In the genomic region with DNA sequence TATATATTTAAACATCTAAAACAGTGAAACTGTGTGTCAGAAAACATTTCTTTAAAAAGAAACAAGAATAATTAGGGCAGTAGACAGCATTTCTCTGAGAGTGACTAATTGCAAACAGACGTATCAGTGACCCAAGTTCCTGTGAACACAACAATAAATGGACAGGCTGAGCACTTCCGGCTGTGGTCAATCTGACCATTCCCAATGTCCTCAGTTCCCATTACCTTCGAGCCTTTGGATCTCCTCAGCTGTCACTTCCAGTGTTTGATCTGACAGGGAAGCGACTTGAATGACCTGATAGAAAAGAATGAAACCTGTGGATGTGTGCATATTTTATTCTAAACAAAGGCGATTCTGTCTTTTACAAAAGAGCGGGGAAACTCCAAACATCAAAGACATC, we compare ENCODE assay signal across 21 mouse cellular contexts. TPM values are rescaled to one million over a fixed set of nuclear protein-coding genes. Genes with fewer than 3 reads are reported as not detected.
DNase-seq lines count a peak whose midpoint lies in the region; ATAC-seq and TF ChIP-seq lines count a peak whose summit lies in the region.
"Had no signal": no experiment of that assay in that cellular context is flagged by ENCODE, and none has a peak within 500 bp of the region (broad histone marks: within the 10 kb centered on the region; RNA-seq: fewer than 3 reads in every experiment).

No protein-coding gene starts in this region.

- TF ChIP-seq POLR2A in limb, embryonic 14.5 days (IDR thresholded peaks at IDR 0.05; ENCODE audit: borderline replicate concordance, extremely low read depth, insufficient read depth, insufficient read length) = no peak
- no peak for TF ChIP-seq POLR2A in thymus, adult 2 months (IDR thresholded peaks at IDR 0.05; ENCODE audit: control insufficient read depth, extremely low read depth, insufficient read depth, low read length, poor library complexity)

- H3K4me3 ChIP-seq in hindbrain, embryonic 10.5 days = no peak overlapping the region
- no peak overlapping the region for H3K4me3 ChIP-seq in hindbrain, postnatal 0 days (ENCODE audit: low read length)
- no peak overlapping the region for H3K4me3 ChIP-seq in lung, embryonic 15.5 days
- H3K4me3 ChIP-seq in embryonic facial prominence, embryonic 13.5 days = no peak overlapping the region
- H3K4me3 ChIP-seq in limb, embryonic 14.5 days (replicated peaks; ENCODE audit: low read length) = no peak overlapping the region
- H3K4me3 ChIP-seq in thymus, adult 2 months (ENCODE audit: control insufficient read depth, insufficient read depth, low read length) = no peak overlapping the region
- H3K4me3 ChIP-seq: forebrain, embryonic 13.5 days; midbrain, embryonic 13.5 days; myocyte; neural tube, embryonic 15.5 days had no signal

- no peak for DNase-seq in hindbrain, embryonic 10.5 days (ENCODE audit: low spot score)
- DNase-seq in hindbrain, postnatal 0 days (ENCODE audit: low spot score) = no peak
- no peak for DNase-seq in lung, adult 18-20 months
- no peak for DNase-seq in limb, embryonic 14.5 days (ENCODE audit: low spot score)
- DNase-seq in thymus, adult 2 months = no peak
- DNase-seq: adrenal gland, postnatal 25 days; cerebellum, adult 18-20 months; cerebellum, postnatal 36 days; kidney, adult 8-10 months; thymus, postnatal 4 days had no signal

- H3K9me3 ChIP-seq in hindbrain, embryonic 10.5 days = no peaks in the 10 kb centered on the region
- H3K9me3 ChIP-seq in hindbrain, postnatal 0 days (ENCODE audit: low read length) = no peaks in the 10 kb centered on the region
- H3K9me3 ChIP-seq in lung, embryonic 15.5 days = no peaks in the 10 kb centered on the region
- H3K9me3 ChIP-seq in embryonic facial prominence, embryonic 13.5 days = no peaks in the 10 kb centered on the region
- no peaks in the 10 kb centered on the region for H3K9me3 ChIP-seq in limb, embryonic 14.5 days (ENCODE audit: control insufficient read depth, low read length)
- H3K9me3 ChIP-seq: forebrain, embryonic 13.5 days; midbrain, embryonic 13.5 days; neural tube, embryonic 15.5 days had no signal

- peaks cover 63% of the 10 kb centered on the region for H3K4me1 ChIP-seq in hindbrain, embryonic 10.5 days (replicated peaks)
- no peaks in the 10 kb centered on the region for H3K4me1 ChIP-seq in hindbrain, postnatal 0 days (ENCODE audit: insufficient read depth, low read length)
- peaks cover 21% of the 10 kb centered on the region; the same call in 1 of the 2 replicates for H3K4me1 ChIP-seq in lung, embryonic 15.5 days
- peaks cover 69% of the 10 kb centered on the region for H3K4me1 ChIP-seq in embryonic facial prominence, embryonic 13.5 days
- peaks cover 44% of the 10 kb centered on the region for H3K4me1 ChIP-seq in limb, embryonic 14.5 days (ENCODE audit: control insufficient read depth, insufficient read depth, low read length)
- no peaks in the 10 kb centered on the region for H3K4me1 ChIP-seq in thymus, adult 2 months (replicated peaks; ENCODE audit: control insufficient read depth, insufficient read depth, low read length)

- TF ChIP-seq CTCF in hindbrain, postnatal 0 days (IDR thresholded peaks at IDR 0.05; ENCODE audit: low read depth) = no peak
- no peak for TF ChIP-seq CTCF in thymus, adult 2 months (IDR thresholded peaks at IDR 0.05; ENCODE audit: borderline replicate concordance, control insufficient read depth, extremely low read depth, insufficient read depth, low read length, poor library complexity)

- no peak for ATAC-seq in hindbrain, postnatal 0 days
- no peak for ATAC-seq in lung, embryonic 15.5 days (ENCODE audit: borderline replicate concordance, extremely low read depth, low FRiP score, low TSS enrichment)
- no peak for ATAC-seq in embryonic facial prominence, embryonic 13.5 days (ENCODE audit: insufficient number of reproducible peaks, insufficient read depth, low FRiP score, low TSS enrichment, low read depth)
- ATAC-seq in limb, embryonic 14.5 days (ENCODE audit: low FRiP score, low read depth) = no peak
- ATAC-seq: forebrain, embryonic 13.5 days; midbrain, embryonic 13.5 days had no signal

- H3K4me2 ChIP-seq in hindbrain, postnatal 0 days (ENCODE audit: low read depth, low read length) = no peak overlapping the region
- H3K4me2 ChIP-seq in lung, embryonic 15.5 days = no peak overlapping the region
- H3K4me2 ChIP-seq in embryonic facial prominence, embryonic 13.5 days = no peak overlapping the region
- no peak overlapping the region for H3K4me2 ChIP-seq in limb, embryonic 14.5 days (replicated peaks; ENCODE audit: low read depth, low read length, severe bottlenecking)
- H3K4me2 ChIP-seq: forebrain, embryonic 13.5 days; hindbrain, embryonic 14.5 days; midbrain, embryonic 13.5 days; neural tube, embryonic 15.5 days had no signal

- H3K36me3 ChIP-seq in hindbrain, embryonic 10.5 days = no peaks in the 10 kb centered on the region
- no peaks in the 10 kb centered on the region for H3K36me3 ChIP-seq in hindbrain, postnatal 0 days (ENCODE audit: insufficient read depth, low read length)
- H3K36me3 ChIP-seq in lung, embryonic 15.5 days = no peaks in the 10 kb centered on the region
- no peaks in the 10 kb centered on the region for H3K36me3 ChIP-seq in embryonic facial prominence, embryonic 13.5 days
- no peaks in the 10 kb centered on the region for H3K36me3 ChIP-seq in limb, embryonic 14.5 days (ENCODE audit: control insufficient read depth, insufficient read depth, low read length)
- H3K36me3 ChIP-seq in thymus, adult 2 months (ENCODE audit: control insufficient read depth, insufficient read depth, low read length) = no peaks in the 10 kb centered on the region
- H3K36me3 ChIP-seq: midbrain, embryonic 13.5 days; neural tube, embryonic 15.5 days had no signal

- H3K27ac ChIP-seq in hindbrain, embryonic 10.5 days = peak overlapping the region; percentile 82
- H3K27ac ChIP-seq in hindbrain, postnatal 0 days = no peak overlapping the region
- H3K27ac ChIP-seq in lung, embryonic 15.5 days = peak overlapping the region; percentile 32; the same call in 1 of the 2 replicates
- peak overlapping the region; percentile 85; the same call in 1 of the 2 replicates for H3K27ac ChIP-seq in embryonic facial prominence, embryonic 13.5 days
- H3K27ac ChIP-seq in limb, embryonic 14.5 days (replicated peaks; ENCODE audit: low read depth, low read length) = peak overlapping the region; percentile 33; the same call in 1 of the 2 replicates
- no peak overlapping the region for H3K27ac ChIP-seq in thymus, adult 2 months (ENCODE audit: control insufficient read depth, insufficient read depth, low read length)
- H3K27ac ChIP-seq: liver, embryonic 14.5 days; neural tube, embryonic 15.5 days had no signal

- no peak overlapping the region for H3K9ac ChIP-seq in hindbrain, postnatal 0 days (replicated peaks; ENCODE audit: low read length)
- no peak overlapping the region for H3K9ac ChIP-seq in lung, embryonic 15.5 days
- no peak overlapping the region for H3K9ac ChIP-seq in embryonic facial prominence, embryonic 13.5 days
- no peak overlapping the region for H3K9ac ChIP-seq in limb, embryonic 14.5 days (ENCODE audit: low read depth, low read length, severe bottlenecking)
- H3K9ac ChIP-seq: forebrain, embryonic 13.5 days; hindbrain, embryonic 14.5 days; liver, embryonic 14.5 days; midbrain, embryonic 13.5 days; neural tube, embryonic 15.5 days had no signal

- 0 out of 2 replicates have a peak, but pooled peaks cover 10% of the 10 kb centered on the region for H3K27me3 ChIP-seq in hindbrain, embryonic 10.5 days (ENCODE audit: insufficient read depth, poor library complexity, severe bottlenecking)
- no peaks in the 10 kb centered on the region for H3K27me3 ChIP-seq in hindbrain, postnatal 0 days (ENCODE audit: insufficient read depth, low read length)
- H3K27me3 ChIP-seq in lung, embryonic 15.5 days = no peaks in the 10 kb centered on the region
- no peaks in the 10 kb centered on the region for H3K27me3 ChIP-seq in embryonic facial prominence, embryonic 13.5 days
- no peaks in the 10 kb centered on the region for H3K27me3 ChIP-seq in limb, embryonic 14.5 days (ENCODE audit: control insufficient read depth, insufficient read depth, low read length)
- H3K27me3 ChIP-seq in thymus, adult 2 months (ENCODE audit: control insufficient read depth, insufficient read depth, low read length) = no peaks in the 10 kb centered on the region
- H3K27me3 ChIP-seq: forebrain, embryonic 13.5 days; midbrain, embryonic 13.5 days; neural tube, embryonic 15.5 days had no signal

- WGBS in hindbrain, embryonic 10.5 days = 21% methylated on average over 6 of the region's 6 CpGs
- WGBS in hindbrain, postnatal 0 days = 40% methylated on average over 6 of the region's 6 CpGs
- WGBS in lung, embryonic 15.5 days = 38% methylated on average over 6 of the region's 6 CpGs
- 34% methylated on average over 6 of the region's 6 CpGs for WGBS in embryonic facial prominence, embryonic 13.5 days
- 35% methylated on average over 6 of the region's 6 CpGs for WGBS in limb, embryonic 14.5 days
- WGBS in thymus, adult 2 months = 97% methylated on average over 6 of the region's 6 CpGs

RNA-seq across cellular contexts. Expression of a gene that starts 27.0 kb away (rescaled TPM):
- polyA plus RNA-seq in hindbrain, embryonic 10.5 days (2016; fragmentation: Nextera tagmentation; extraction: Ambion mirVana) = 0.14 and 0.16 TPM in 2 replicates
- 0.68 and 0.84 TPM in 2 replicates for total RNA-seq in hindbrain, postnatal 0 days (2014; rRNA removed)
- polyA plus RNA-seq in hindbrain, postnatal 0 days (2015; fragmentation: Nextera tagmentation; extraction: Ambion mirVana) = 0.40 and 0.68 TPM in 2 replicates
- 3.5 and 6.5 TPM in 2 replicates for polyA plus RNA-seq in lung, embryonic 15.5 days (2015; fragmentation: Nextera tagmentation; extraction: Ambion mirVana)
- 0.34 and 0.87 TPM in 2 replicates for polyA plus RNA-seq in embryonic facial prominence, embryonic 13.5 days (2015; fragmentation: Nextera tagmentation; extraction: Ambion mirVana)
- 1.4 and 2.8 TPM in 2 replicates for polyA plus RNA-seq in limb, embryonic 14.5 days (2012; rRNA removed)
- polyA plus RNA-seq in limb, embryonic 14.5 days (2014; fragmentation: Nextera tagmentation; extraction: Ambion mirVana) = 1.1 and 1.3 TPM in 2 replicates
- polyA plus RNA-seq in thymus, adult 2 months (2012; rRNA removed) = not detected in 2 replicates
- total RNA-seq: adrenal gland, postnatal 25 days; layer of hippocampus, postnatal 25 days; left cerebral cortex, postnatal 25 days had no signal
- polyA plus RNA-seq: C2C12 had no signal

RNA-seq across cellular contexts. Expression of a gene that starts 27.5 kb away (rescaled TPM):
- 16.0 and 19.0 TPM in 2 replicates for polyA plus RNA-seq in hindbrain, embryonic 10.5 days (2016; fragmentation: Nextera tagmentation; extraction: Ambion mirVana)
- 6.1 and 9.8 TPM in 2 replicates for total RNA-seq in hindbrain, postnatal 0 days (2014; rRNA removed)
- polyA plus RNA-seq in hindbrain, postnatal 0 days (2015; fragmentation: Nextera tagmentation; extraction: Ambion mirVana) = 8.2 TPM in 2 replicates
- 12.1 and 13.0 TPM in 2 replicates for polyA plus RNA-seq in lung, embryonic 15.5 days (2015; fragmentation: Nextera tagmentation; extraction: Ambion mirVana)
- 23.4 and 23.9 TPM in 2 replicates for polyA plus RNA-seq in embryonic facial prominence, embryonic 13.5 days (2015; fragmentation: Nextera tagmentation; extraction: Ambion mirVana)
- 44.3 and 48.5 TPM in 2 replicates for polyA plus RNA-seq in limb, embryonic 14.5 days (2012; rRNA removed)
- polyA plus RNA-seq in limb, embryonic 14.5 days (2014; fragmentation: Nextera tagmentation; extraction: Ambion mirVana) = 41.1 and 50.9 TPM in 2 replicates
- polyA plus RNA-seq in thymus, adult 2 months (2012; rRNA removed) = 6.6 TPM in 2 replicates

RNA-seq across cellular contexts. Expression of a gene that starts 55.2 kb away (rescaled TPM):
- 0.08 and 0.44 TPM in 2 replicates for polyA plus RNA-seq in hindbrain, embryonic 10.5 days (2016; fragmentation: Nextera tagmentation; extraction: Ambion mirVana)
- not detected in 2 replicates for total RNA-seq in hindbrain, postnatal 0 days (2014; rRNA removed)
- 0.14 TPM in 1 of 2 replicates, not detected in the other for polyA plus RNA-seq in hindbrain, postnatal 0 days (2015; fragmentation: Nextera tagmentation; extraction: Ambion mirVana)
- polyA plus RNA-seq in lung, embryonic 15.5 days (2015; fragmentation: Nextera tagmentation; extraction: Ambion mirVana) = 0.18 TPM in 1 of 2 replicates, not detected in the other
- 0.12 and 0.28 TPM in 2 replicates for polyA plus RNA-seq in embryonic facial prominence, embryonic 13.5 days (2015; fragmentation: Nextera tagmentation; extraction: Ambion mirVana)
- 0.81 and 0.87 TPM in 2 replicates for polyA plus RNA-seq in limb, embryonic 14.5 days (2012; rRNA removed)
- polyA plus RNA-seq in limb, embryonic 14.5 days (2014; fragmentation: Nextera tagmentation; extraction: Ambion mirVana) = 0.57 and 0.99 TPM in 2 replicates
- 0.10 TPM in 1 of 2 replicates, not detected in the other for polyA plus RNA-seq in thymus, adult 2 months (2012; rRNA removed)
- total RNA-seq: adrenal gland, postnatal 25 days; layer of hippocampus, postnatal 25 days; left cerebral cortex, postnatal 25 days had no signal
- polyA plus RNA-seq: C2C12; midbrain, embryonic 13.5 days; myocyte; neural tube, embryonic 15.5 days had no signal

RNA-seq across cellular contexts. Expression of a gene that starts 57.3 kb away (rescaled TPM):
- polyA plus RNA-seq in hindbrain, embryonic 10.5 days (2016; fragmentation: Nextera tagmentation; extraction: Ambion mirVana) = 1,257 and 1,613 TPM in 2 replicates
- total RNA-seq in hindbrain, postnatal 0 days (2014; rRNA removed) = 237 and 326 TPM in 2 replicates
- 152 and 154 TPM in 2 replicates for polyA plus RNA-seq in hindbrain, postnatal 0 days (2015; fragmentation: Nextera tagmentation; extraction: Ambion mirVana)
- 1,436 and 1,497 TPM in 2 replicates for polyA plus RNA-seq in lung, embryonic 15.5 days (2015; fragmentation: Nextera tagmentation; extraction: Ambion mirVana)
- 874 and 912 TPM in 2 replicates for polyA plus RNA-seq in embryonic facial prominence, embryonic 13.5 days (2015; fragmentation: Nextera tagmentation; extraction: Ambion mirVana)
- polyA plus RNA-seq in limb, embryonic 14.5 days (2012; rRNA removed) = 3,348 and 4,195 TPM in 2 replicates
- 2,178 and 2,321 TPM in 2 replicates for polyA plus RNA-seq in limb, embryonic 14.5 days (2014; fragmentation: Nextera tagmentation; extraction: Ambion mirVana)
- polyA plus RNA-seq in thymus, adult 2 months (2012; rRNA removed) = 7.2 and 13.3 TPM in 2 replicates

Comparison
In these comparisons a context has a peak if more than half of its experiments do, and no peak if none do; other contexts are left out.
1. H3K27ac ChIP-seq: peak in hindbrain, embryonic 10.5 days (single experiment), lung, embryonic 15.5 days (single experiment), embryonic facial prominence, embryonic 13.5 days (single experiment) and limb, embryonic 14.5 days (single experiment); none in hindbrain, postnatal 0 days (single experiment) and thymus, adult 2 months (single experiment).